Mouse (Mus musculus): ENCODE data around the gene Gm20877.
"Not testable (repeated sequence)": the region's sequence is repeated elsewhere in the genome, so short reads cannot be mapped to it uniquely, and the experiment has no call there.

The Gm20877 gene

GRCm38 (mm10) chrY:17093573-17093972, at the start of gene Gm20877:
Gene Gm20877 (plus strand): TSS chrY:17093873.
- DNase-seq, result not testable (repeated sequence)
